Mouse (Mus musculus) activated CD4-positive, CD25-positive, alpha-beta regulatory T cell, adult 4 months (primary cell): ENCODE results near the gene Bcl9l. TPM values are rescaled to one million over a fixed set of nuclear protein-coding genes. Genes with fewer than 3 reads are reported as not detected.
"Not testable (repeated sequence)": the region's sequence is repeated elsewhere in the genome, so short reads cannot be mapped to it uniquely, and the experiment has no call there.

Experiments used
- ATAC-seq: one replicate; pipeline ENCODE4 v1.8.0; 2017
- polyA plus RNA-seq, 2 experiments: library from polyadenylated mRNA; unstranded; fragments of 100-300 nt; shearing (Covaris generic); gene quantifications; one replicate each; pipeline ENCODE4 v1.2.1; 2017

The Bcl9l gene
- 10 to 100 TPM; 13.2 to 15.2 TPM for polyA plus RNA-seq

DNA sequence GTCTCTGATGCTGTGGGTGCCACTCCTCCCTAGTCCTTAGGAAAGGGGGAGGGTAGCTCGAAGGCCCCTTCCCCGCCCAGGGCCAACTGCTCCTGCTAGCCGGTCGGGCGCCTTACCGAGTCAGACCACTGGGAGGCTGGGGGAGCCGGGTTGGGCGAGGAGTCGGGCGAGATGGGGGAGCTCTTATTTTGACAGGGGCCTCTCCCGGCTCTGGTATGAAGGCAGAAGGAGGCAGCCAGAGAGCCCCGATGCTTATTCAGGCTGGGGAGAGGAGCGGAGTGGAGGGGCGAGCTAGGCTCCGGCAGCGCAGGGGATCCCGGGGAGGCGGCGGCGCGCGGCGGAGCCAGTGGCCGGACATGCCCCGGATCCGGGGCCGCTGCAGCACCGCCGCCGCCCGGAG lies at the start of gene Bcl9l:
TSS of gene Bcl9l (plus strand) at position 274 of the 400 bp plus-strand sequence.
- peak; percentile 70 for ATAC-seq

DNA sequence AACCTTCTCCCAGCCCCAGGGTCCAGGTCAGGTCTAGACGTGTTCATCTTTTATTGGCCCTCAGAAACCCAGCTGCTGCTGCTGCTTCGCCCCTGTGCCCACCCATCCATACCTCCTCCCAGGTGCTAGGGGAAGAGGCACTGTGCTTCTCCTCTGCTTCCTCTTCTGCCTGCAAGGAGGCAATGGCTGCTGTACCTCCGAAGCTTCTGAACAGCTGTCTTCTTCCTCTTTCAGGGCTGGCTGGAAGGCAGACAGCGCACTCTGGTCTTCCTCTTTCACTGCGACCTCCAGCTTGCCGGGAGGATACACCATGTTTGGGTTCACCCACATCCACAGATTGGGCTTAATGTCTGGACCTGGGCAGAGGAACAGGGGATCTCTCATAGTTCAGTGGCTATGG lies 46.9 kb upstream of the Bcl9l start:
- no peak for ATAC-seq

DNA sequence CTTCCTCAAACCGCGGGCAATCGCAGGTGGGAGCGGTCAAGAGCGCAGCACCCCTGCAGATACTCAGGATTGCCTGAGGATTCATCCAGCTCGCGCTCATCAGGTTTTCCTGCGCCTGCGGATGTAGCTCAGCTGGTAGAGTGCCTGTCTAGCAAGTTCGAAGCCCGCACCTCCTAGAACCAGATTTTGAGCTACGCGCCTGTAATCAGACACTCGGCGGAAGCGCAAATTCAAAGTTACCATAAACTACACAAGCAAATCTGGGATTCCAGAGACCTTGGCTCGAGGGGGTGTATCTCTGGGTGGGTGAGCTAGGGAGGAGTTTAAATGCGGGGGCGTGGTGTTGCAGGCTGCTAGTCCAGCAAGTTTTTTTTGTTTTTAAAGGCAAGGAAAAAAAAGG lies 41.7 kb upstream of the Bcl9l start, which contains the start of gene Foxr1:
TSS of gene Foxr1 (minus strand) at position 176 of the 400 bp plus-strand sequence.
- no peak for ATAC-seq

DNA sequence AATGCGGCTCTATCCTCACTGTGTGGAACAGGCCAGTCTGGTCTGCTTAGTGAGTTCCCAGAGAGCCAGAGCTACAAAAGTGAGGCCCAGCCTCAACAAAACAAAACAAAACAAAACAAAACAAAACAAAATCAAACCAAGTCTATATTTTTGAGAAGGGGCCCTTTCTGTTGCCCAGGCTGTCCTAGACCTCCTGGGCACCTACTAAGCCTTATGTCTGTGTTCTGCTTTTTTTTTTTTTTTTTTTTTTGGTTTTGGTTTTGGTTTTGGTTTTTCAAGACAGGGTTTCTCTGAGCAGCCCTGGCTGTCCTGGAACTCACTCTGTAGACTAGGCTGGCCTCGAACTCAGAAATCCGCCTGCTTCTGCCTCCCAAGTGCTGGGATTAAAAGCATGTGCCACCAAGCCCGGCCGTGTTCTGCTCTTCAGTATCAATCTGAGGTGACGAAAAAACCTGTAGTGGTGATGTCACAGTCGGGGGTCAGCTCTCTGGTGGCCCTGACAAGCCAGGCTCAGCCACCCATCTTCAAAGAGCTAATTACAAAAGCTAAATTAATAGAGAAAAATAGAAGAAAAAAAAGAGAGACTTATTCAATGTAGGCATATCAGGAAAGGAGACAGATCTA lies 38.1 kb upstream of the Bcl9l start:
- ATAC-seq = not testable (repeated sequence)

DNA sequence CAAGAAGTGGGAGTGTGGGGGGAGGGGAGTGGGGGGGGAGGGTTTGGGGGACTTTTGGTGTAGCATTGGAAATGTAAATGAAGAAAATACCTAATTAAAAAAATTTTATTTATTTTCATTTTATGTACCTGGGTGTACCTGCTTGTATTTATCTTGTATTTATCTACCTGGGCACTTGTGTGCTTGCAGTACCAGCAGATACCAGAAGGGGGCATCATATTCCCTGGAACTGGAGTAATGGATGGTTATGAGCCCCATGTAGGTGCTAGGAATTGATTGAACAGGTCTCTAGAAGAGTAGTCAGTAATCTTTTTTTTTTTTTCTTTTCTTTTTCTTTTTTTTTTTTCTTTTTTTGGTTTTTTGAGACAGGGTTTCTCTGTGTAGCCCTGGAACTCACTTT lies 32.2 kb upstream of the Bcl9l start:
- ATAC-seq = no peak

DNA sequence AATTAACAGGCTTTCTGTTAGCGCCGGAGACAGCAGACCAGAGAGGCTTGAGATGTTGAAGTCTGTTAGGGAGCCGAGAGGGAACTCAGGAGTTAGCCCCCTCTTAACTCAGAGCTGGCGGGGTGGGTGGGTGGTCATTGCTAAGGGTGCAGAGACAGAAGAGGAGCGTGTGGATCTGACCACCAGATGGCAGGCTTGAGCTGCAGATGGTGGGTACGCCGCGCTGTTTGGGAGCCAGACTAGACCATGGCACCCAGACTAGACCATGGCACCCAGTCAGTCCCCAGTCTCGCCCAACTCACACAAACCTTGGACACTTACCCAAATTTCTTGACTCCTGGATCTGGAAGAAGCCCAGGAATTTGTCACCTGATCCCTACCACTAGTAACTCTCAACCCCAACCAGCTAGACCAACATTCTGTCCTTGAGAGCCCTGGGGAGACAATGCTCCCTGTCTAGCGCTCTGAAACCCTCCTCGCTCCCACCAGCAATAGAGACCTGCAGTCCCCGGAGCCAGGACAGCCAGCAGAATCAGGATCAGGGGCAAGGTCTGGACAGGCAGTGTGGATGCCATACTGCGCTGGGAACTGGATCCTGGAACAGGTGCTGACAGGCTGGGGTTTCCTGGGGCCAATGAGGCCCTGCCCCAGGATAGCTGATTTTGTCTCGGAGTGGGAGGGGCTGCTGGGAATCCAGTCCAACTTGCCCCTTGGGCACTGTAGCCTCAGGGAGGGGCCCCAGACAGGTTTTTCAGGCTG lies 28.3 kb upstream of the Bcl9l start:
- ATAC-seq = no peak

DNA sequence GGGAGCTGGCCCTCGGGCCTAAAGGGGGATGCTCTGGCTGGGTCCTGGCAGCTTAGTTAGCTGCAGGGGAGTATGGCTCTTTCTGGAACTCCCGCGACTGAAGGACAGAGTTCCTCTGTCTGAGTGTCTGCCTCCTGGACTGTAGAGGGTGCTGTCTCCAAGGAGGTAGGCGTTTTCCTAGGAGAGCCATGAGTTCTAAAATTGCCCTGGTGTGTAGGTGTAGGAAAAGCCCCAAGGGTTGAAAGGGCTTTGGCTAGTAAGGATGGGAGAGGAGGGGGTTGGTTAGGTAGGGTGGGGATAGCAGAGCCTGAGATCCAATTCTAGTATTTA lies 27.8 kb upstream of the Bcl9l start, which contains the start of gene Upk2:
TSS of gene Upk2 (minus strand) at position 86 of the 330 bp plus-strand sequence.
- ATAC-seq = no peak

DNA sequence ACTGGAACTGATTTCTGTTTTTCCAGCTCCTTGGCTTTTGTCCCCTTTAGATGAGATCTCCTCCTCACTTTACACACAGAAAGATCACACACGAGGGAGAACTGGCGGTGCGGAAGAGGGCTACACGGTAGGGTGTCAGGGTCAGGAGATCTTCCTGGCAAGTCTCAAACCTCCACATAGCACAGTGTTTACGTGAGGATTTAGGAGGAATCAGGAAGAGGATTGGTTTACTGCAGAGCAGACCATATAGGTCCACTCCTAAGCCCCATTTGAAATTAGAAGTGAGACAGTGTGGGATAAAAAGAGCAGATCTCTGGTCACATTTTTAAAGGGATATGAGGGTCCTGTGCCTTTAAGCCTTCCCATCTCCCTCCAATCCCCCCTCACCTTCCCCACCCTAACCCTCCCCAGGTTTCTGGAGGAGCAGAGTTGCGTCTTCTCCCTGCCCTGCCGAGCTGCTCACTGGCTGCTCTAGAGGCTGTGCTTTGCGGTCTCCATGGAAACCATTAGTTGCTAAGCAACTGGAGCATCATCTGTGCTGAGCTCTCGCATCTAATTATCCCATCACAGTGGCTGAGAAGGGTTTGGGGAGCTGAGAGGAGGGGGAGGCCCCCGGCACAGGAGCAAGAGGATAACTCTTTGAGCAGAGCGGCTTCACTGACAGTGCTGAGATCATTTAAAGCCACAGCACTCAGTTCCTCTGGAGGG lies 25.4 kb upstream of the Bcl9l start:
- ATAC-seq = no peak

DNA sequence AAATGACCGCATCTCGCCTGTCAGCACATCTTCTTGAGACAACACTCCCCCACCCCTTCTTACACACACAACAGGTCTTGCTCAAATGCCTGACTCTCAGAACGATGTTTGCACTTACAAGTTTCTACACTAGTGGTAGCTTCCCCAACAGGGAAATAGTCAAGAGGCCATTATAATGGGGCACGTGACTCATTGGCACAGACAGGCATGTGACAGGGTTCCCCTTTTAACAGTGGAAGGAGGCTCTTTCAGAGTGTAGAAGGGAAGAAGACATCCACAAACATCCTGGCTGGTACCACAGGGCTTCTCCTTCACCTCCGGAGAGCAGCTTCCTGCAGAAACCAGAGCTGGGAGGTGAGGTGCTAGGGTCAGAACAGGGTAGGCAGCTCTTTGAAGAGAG lies 20.7 kb upstream of the Bcl9l start:
- no peak for ATAC-seq

DNA sequence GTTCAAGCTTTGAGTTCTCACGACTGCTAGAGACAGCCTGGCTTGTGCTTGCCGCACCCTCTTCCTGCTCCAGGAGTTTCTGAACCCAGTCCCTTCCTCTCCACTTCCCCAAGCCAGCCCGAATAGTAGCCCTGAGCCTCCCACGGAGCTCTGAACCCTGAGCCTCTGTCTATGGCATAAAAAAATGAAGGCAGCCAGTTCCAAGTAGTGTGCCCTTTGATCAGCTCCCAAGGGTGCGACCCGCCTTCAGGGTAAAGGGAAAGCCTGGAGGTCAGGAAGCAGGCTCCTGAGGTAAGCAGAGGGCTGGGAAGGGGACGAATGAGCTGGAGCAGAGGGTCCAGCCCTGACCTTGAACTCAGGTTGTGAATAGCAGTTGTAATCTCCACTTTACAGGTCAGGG lies 14.4 kb upstream of the Bcl9l start:
- no peak for ATAC-seq

DNA sequence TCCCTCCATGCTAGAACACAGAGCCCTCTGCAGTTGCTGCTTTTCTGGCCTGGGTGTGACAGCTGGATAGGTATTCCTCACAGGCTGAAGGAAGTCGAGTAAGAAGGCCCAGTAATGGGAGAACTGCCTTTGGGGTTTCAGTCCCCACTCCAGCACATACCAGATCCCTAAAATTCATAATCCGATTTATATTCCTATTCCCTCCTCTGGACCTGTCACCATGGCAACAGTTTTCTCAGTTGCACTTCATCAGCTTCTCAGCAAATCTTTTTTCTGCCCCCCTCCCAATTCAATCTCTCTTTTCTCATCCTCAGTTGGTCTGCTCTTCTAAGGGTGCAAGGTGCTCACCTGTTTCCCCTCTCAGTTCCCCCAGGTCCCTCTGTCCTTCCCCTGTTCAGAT lies 13.8 kb upstream of the Bcl9l start:
- no peak for ATAC-seq

DNA sequence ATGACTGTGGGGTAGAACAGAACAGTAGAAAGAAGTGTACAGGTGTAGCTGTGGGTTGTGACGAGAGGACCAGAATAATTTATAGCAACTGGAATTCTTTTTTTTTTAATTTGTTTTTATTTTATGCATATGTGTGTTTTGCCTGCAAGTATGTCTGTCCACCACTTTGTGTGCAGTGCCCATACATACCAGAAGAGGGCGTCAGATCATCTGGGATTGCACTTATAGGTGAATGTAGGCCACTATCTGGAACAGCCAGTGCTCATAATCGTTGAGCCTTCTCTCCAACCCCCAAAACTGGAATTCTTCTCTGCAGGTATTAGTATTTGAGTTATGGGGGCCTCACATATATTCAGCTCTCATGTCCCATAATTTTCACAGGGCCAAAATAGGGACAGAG lies 9.4 kb upstream of the Bcl9l start:
- no peak for ATAC-seq

DNA sequence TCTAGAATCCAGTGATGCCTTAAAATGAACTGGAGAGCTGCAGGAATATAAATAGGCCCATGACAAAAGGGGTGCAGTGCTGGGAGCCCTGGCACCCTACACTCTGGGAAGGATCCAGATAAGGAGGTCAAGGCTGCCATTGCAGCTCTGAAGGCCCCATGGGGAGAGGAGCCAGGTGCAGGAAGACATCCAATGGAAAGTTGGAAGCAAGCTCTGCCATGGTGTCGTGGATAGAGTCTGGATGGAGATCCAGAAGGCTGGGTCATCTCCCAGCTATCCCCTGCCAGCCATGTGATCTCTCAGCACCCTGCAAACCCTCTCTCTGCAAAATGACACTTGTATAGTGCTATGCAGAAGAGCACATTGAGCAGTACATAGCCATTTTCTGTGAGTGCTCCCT lies 8.3 kb upstream of the Bcl9l start:
- ATAC-seq = no peak

DNA sequence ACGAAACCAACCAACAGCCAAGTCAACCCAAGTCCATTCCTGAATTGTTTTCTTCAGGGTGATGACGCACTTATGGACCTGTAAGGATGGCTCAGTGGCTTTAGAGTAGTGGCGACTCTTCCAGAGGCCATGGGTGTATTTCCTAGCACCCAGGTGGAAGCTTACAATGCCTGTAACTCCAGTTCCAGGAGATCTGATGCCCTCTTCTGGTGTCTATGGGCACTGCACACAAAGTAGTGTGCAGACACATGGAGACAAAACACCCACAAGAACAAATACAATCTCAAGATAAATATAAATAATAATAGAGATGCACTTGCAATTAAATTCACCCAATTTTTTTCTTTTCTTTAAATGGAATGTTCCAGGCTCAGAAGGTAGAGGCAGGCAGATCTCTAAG lies 6.7 kb upstream of the Bcl9l start:
- ATAC-seq = no peak

DNA sequence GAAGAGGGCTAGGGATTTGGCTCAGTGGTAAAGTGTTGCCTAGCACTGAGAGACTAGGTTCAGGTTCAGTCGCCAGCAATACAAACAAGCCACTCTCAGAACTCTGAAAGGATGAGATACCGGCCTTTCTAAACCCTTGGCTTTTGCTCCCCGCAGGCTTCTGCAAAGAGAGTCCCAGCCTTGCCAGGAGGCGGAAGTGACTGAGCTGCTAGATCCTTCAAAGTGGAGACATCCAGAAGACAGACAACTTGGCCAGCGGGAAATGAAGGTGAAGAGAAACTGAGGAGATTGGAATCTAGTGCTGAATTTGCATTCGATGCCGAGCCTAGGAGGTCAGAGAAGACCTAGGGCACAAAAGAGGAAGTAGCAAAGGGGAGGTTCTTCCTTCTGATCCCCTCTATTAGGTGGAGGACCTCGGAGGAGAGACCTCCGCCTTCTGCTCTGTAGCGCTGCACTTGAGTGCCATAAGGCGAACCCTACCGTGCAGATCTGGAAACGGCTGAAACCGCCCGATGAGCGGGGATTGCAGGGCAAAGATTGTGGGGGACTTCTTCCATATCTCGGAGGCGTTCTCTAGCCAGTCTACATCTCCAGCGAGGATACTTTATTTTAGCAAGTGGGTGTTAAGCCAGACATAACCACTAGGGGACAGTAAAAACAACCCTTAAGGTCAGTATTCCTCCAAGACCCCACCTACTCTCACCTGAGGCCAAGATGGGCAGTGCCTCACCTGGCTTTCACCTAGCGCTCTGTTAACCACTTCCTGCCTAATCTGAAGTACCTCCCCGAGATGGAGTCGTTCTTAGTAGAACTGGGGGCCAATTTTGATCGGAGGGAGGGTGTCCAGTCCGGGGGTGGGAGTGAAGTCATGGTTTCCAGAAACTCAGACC lies 5.0 kb upstream of the Bcl9l start:
- no peak for ATAC-seq

DNA sequence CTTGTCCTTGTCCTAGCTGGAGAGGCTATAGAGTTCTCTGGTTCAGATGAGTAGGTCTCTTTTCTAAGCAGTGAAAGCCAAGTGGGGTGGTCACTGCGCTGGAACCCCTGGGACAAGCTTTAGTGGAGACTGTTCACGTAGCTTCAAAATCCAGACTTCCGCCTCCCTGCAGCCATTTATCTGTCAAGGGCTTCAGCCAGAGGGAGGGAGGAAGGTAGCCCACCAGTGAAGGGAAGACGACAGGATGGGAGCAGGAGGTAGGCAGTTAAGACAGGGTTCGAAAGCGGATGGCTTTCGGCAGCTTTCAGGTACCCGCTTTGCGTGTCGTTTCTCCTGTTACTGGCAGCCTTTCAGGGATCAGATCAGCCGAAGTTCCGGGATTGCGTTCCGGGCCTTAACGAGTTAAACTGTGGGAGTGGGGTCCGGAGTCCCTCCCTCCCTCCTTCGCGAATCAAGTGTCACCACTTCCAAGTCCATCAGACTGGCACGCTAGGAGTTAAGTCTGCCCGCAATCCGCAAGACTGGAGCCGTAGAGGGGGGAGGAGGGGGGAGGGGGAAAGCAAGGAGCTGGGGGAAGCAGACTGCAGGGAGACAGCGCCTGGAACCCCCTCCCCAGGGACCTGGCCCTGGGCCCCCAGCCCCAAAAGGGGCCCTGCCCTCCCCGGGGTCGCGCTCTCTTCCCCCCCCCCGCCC lies 4.2 kb upstream of the Bcl9l start:
- ATAC-seq = no peak

DNA sequence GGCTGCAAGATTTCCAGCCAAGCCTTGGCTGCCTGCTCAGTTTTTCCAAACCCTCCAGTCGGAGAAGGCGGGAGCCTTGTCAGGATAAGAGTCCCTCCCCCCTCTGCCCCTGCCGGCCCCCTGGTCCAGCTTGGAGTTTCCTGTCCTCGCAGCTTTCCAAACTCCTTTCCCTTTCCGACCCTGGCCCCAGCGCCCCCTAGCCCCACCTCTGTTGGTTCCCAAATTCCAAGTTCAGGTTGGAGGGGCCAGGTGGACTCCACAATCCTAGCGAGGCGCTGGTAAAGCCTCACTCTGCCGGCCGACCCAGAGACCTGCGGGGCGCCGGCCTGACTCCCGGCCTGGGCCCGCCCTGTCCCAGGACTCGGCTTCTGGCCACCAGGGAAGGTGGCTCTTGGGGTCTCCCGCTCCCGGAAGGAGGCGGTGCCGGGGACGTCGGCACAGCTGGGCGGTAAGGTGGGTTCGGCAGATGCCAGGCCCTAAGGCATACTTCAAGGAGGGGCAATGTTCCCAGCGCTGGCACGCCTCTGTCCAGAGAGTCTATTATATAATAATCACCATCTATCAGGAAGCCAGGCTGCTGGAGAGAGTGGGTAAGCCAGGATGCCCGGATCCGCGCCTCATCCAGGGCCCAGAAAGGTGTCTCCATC lies 3.5 kb upstream of the Bcl9l start:
- no peak for ATAC-seq

DNA sequence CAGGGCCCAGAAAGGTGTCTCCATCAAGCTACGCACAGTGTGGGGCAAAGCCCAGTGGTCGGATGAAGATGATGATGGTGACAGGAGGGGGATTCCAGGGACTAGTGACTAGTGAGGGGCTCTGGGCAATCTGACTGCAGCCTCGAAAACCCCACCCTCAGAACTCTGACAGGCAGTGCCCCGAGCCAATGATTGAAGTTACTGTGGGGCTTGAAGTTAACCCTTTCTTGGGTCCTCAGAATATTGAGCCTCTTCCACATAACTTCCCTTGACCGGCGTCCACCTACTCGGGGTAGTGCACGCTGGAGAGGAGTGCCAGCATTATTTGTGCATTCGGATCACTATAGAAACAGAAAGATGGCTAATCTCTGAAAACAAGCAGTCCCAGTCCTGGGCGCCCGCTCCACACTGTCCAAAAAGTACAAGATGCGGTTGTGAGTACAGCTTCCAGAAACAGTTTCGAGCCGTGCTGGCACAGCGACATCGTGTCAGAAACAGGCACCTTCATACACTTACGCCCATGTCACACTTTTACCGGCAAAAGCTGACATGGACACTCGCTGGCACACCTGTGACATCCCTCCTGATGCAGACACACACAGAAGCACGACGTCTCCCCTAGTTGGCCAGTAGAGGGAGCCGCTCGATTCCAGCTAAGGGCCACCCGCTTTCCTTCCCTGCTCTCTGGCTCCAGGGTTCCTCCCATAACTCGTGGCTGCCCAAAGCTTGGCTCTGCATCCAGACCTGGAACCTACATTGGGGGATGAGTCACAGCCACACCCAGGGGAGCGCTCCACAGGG lies 2.8 kb upstream of the Bcl9l start:
- peak; percentile 45 for ATAC-seq

DNA sequence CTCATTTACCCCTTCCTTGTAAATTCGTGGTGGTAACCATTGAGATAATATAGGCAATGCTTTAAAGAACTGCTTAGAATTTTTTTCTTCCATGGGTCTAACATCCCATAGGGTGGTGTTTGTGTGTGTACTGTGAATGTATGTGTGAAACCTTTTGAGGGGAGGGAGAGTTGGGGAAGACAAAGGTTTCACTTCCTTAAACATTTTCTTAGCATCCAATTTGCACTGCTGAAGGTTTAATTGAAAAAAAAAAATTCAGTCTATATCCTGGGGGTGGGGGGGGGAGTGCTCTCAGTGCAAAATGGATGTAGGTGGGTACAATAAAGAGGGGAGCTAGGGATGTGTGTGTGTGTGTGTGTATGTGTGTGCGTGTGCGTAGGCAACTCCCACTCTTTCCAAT lies 513 bp upstream of the Bcl9l start:
- no peak for ATAC-seq

DNA sequence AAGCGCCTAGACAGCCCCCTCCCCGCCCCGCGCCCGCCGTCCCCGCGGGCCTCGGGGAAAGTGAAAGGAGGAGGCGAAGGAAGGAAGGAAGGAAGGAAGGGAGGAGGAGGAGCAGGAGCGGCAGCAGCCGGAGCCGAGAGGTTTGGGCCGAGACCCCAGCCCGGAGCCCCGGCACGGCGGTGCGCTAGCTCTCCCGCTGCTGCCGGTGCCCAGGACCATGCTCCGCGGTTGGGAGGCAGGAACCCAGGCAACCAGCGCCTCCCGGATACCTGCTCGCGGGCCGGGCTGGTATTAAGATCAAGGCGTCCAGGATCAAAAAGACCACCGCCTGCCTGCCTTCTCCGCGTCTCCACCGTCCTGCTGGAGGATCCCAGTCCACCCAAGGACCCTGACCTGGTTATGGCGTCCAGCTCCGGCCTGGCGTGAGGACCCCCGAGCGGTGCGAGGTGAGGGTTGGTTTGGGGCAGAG lies 450 bp downstream of the Bcl9l start:
- peak; percentile 5 for ATAC-seq
